Mouse (Mus musculus): Measurements from ENCODE around the gene Irf6.
A peak's percentile ranks its signal among the peaks of the same experiment; 100 is the strongest.

Irf6 gene

GRCm38 (mm10) chr1:193156316-193157110, 3.6 kb downstream of the Irf6 start:
- DNase-seq (ENCODE audit: low spot score in 2 of 2) = no peak

GRCm38 (mm10) chr1:193157111-193157492, 4.2 kb downstream of the Irf6 start:
- no peak for DNase-seq (ENCODE audit: low spot score in 2 of 2)

DNA sequence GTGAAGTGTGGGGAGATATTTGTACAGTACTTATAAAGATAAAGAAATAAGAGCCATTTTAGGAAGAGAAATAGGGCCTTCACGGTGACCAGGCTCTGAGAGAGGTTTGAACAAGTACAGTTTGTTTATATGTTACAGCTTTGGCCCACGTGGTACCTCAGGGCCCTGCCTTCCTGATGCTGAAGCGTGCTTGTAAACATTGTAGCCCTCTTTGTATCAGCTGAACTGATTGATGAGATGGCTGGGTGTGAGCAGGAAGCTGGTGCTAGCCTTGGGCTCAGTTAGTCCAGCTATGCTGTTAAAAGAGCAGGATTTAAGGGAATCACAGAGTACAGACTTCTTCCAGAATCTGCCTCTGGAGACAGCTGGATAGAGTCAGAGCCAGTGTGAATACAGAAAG, 6.3 kb downstream of the Irf6 start:
- no peak for DNase-seq (ENCODE audit: low spot score in 2 of 2)

GRCm38 (mm10) chr1:193159613-193160012, 6.7 kb downstream of the Irf6 start:
- DNase-seq (ENCODE audit: low spot score in 2 of 2) = no peak

- DNase-seq (ENCODE audit: low spot score in 2 of 2) = peak; percentile 69 to 78
Observed at GRCm38 (mm10) chr1:193160317-193161032, 7.6 kb downstream of the Irf6 start.

GRCm38 (mm10) chr1:193167746-193168145, 14.8 kb downstream of the Irf6 start, which contains the start of gene A130010J15Rik:
A130010J15Rik (plus strand) TSS chr1:193168046.
- no peak for DNase-seq (ENCODE audit: low spot score in 2 of 2)

- peak in 1 of 2 experiments; percentile 55 for DNase-seq (ENCODE audit: low spot score in 2 of 2)
Observed at GRCm38 (mm10) chr1:193169228-193169627, 16.3 kb downstream of the Irf6 start.

DNA sequence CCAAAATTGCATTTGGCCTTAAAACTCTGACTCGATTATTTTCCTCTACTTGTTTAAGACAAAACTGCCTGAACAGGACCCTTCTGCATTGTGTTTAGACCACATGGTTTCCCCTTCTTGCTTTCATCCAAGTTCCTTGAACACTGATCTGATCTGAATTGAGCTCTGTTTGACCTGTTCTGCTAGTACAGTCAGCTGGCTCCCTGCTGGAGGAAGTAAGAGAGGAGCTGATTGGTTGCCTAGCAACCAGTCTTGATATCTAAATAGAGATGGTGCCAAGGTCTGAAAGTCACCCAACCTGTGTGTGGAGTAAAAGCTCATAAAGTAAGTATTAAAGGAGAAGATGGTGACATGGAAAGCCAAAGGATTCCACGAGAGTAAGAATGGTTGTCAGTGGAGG, 16.9 kb downstream of the Irf6 start:
- no peak for DNase-seq (ENCODE audit: low spot score in 2 of 2)

DNA sequence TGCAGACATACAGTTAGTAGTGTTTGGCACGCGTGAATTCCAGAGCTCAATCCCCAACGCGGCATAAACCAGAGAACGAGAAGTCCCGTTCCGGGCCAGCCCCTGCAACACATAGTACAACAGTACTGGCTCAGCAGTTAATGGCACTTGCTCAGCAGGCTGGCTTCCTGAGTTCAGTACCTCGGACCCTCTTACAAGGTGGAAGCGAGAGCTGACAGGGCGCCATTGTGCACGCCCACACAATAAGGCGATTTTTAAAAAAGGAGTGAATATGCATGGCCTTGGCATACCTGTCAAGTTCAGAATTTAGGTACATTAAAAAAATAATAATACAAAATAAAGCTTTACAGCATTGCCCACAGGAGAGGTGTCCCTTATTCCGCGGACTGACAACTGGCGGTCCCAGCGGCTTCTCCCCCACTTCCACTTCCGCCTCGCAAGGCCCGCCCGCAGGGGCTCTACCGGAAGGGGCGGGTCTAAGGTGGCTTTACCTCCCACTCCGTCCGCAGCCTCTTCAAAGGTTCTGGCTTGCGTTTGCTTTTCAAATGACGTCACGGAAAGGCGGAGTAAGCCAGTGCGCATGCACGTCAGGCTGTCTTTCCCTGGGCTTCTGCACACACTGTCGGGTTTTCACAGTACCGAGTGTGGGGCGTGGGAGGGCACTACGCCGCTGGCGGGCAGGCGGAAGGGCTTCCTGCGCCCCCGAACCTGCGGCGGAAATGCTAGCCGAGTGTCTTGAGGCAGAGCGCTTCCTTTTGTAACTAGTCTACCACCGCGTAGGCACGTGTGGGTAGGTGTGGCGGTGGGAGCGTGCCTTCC, 20.3 kb downstream of the Irf6 start:
- DNase-seq (ENCODE audit: low spot score in 2 of 2) = peak; percentile 94 to 95

- DNase-seq (ENCODE audit: low spot score in 2 of 2) = no peak
Observed at GRCm38 (mm10) chr1:193173810-193174129, 20.9 kb downstream of the Irf6 start.

DNA sequence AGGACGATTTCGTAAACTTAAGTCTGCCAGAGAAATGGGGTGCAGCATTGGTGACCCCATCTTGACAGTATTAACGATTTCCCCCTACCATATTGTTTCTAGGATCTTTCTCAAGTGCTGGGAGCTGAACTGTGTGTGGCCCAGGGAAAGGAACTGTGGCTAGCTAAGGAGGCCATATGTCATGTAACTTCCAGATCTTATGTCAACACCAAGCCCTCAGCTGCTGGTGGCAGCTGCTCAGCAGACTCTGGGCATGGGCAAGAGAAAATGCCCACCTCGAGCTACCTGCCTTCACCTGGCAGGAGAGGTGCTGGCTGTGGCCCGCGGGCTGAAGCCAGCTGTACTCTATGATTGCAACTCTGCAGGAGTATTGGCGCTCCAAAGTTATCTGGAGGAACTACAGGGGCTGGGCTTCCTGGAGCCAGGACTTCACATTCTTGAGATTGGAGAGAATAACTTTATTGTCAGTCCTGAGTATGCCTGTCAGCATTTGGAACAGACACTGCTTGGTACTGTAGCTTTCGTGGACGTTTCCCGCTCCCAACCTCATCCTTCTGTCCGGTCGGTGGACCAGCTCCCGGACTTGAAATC, 21.3 kb downstream of the Irf6 start:
- DNase-seq (ENCODE audit: low spot score in 2 of 2) = no peak

DNA sequence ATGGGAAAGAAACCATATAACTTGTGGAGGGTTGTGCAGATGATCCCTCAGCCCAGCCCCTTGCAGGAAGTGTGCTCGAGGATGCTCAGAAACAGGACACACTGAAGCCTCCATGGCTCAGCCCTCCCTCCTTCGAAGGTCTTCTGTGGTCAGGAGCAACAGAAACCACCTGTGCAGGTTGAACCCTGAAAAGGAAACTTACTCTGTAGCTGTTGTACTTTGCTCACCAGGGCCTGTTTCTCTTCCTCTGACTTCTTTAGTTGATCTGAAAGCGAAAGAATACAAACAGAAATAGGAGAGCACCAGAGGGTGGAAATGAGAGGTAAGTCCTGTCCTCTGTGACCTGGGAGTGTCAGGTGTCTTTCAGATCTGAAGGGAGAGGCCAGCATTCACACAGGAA, 28.2 kb downstream of the Irf6 start:
- DNase-seq (ENCODE audit: low spot score in 2 of 2) = no peak

GRCm38 (mm10) chr1:193188257-193188656, 35.3 kb downstream of the Irf6 start:
- DNase-seq (ENCODE audit: low spot score in 2 of 2) = no peak

DNA sequence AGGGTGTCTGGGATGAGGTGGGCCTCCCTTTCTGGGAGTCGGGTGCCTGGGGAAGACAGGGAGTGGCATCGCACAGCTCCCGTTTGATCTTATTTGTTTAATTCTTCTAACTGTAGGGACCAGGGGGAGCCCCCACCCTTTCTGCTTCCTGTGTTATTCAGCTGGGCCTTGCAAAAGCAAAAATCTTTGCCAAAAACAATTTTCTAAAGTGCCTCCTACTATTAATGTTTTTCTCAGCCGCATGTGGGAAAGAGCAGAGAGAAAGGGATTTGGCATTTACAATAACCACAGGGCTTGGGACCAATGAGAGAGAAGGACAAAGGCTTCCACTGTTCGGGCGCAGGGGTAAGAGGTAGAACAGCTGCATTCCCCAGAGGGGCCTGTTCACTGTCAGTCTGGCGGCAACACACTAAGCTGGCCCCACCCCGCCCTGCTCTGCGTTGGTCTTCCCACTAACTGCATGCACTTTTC, 36.3 kb downstream of the Irf6 start:
- DNase-seq (ENCODE audit: low spot score in 2 of 2) = peak; percentile 43 to 74

- DNase-seq (ENCODE audit: low spot score in 2 of 2) = no peak
Observed at GRCm38 (mm10) chr1:193189771-193190170, 36.9 kb downstream of the Irf6 start.

DNA sequence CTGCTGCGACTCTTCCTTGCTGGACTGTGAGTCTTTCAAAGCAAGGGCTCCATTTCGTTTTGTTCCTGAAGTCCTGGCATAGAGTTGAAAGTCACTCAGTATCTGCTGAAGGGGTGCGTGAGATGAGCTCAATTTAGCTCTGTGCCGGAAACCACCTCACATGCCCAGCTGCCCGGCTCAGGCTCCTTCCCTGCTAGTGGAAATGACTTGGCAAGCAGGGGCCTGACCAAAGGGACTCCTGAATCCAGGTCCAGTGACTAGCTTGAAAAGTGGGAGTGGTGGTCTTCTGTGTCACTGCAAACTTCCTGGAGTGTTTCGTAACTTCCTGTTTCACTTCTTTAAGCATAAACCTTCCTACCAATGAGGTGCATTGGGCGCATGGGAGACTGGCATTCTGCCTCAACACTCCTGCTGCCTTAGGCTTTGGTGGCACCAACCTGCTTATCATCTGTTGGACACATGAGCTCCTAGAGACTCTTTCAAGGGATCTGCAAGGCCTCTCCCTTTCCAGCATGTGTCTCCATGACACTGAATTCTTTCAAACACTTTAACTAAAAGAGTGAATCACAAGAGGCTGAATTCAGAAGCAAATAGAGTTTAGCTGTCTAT, 38.9 kb downstream of the Irf6 start:
- DNase-seq (ENCODE audit: low spot score in 2 of 2) = no peak

DNA sequence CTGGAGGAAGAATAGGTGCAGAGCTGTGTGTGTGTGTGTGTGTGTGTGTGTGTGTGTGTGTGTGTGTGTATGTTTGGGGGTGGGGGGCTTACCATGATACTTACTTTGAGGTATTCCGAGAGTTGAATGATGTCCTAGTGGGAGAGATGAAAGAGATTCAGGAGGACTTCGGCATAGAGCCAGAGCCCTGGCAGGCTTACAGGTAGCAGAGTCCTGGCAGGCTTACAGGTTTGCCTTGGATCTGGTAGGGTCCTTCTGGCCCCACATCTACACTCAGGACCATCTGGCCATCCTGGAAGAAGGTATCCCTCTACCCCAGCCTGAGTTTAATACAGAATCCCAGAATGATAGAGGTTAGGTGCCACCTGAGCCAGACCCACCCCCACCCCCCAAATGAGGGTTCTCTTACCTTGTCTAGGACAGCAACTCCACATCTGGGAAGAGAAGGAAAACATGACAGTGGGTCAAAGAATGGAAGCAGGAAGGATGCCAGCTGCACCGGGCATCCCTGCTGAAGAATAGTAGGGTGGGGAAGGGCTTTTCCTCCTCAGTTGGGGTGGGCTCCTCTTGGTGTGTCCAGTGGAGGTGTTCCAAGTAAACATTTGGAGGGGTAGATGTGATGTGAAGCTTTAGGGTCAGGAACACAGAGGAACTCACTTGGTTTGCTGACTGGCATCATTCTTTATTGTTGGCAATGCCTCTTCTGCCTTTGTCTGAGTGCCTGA, 41.7 kb downstream of the Irf6 start:
- DNase-seq (ENCODE audit: low spot score in 2 of 2) = no peak

- DNase-seq (ENCODE audit: low spot score in 2 of 2) = no peak
Observed at GRCm38 (mm10) chr1:193195169-193195810, 42.4 kb downstream of the Irf6 start.

DNA sequence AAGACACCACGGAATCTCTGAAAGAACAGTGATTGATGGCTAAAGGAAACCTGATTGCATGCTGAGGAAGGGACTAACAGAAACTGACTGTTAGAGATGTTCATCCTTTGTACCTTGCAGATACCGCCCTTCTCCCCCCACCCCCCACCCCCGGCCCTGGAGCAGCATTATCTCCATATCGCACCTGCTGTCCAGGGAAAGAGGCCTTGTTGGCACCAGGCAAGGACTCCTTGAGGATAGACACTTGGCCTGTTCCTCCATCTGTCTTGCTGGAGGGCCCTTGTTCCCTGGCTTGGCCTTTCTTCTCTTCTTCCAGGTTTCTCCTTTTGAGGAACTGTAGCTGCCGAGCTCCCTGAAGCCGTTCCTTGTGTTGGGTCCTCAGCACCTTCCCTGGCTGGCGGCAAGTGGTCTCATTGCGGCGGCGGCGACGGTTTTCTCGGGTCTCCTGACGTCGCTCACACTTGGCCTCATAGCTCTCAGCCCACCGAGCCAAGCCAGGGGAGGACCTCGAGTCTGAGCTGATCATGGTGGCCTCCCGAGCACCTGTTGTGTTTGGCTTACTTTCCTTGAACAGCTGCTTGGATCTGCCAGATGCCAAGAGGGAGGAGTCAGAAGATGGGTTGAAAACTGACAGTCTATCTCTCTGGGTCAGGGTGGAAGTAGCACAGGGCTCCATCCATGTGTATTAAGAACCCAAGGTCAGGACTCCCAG, 44.7 kb downstream of the Irf6 start:
- DNase-seq (ENCODE audit: low spot score in 2 of 2) = no peak

- DNase-seq (ENCODE audit: low spot score in 2 of 2) = no peak
Observed at GRCm38 (mm10) chr1:193198312-193198711, 45.4 kb downstream of the Irf6 start.
